Mouse (Mus musculus) hindbrain, embryonic 13.5 days (tissue): ENCODE measurements around the gene Try10. TPM values are rescaled to one million over a fixed set of nuclear protein-coding genes. Genes with fewer than 3 reads are reported as not detected.
"Not testable (repeated sequence)": the region's sequence is repeated elsewhere in the genome, so short reads cannot be mapped to it uniquely, and the experiment has no call there.

Experiments used
- ATAC-seq: fragments of 200-750 bp; cut with Nextera tagmentation; 2 replicates; pipeline ENCODE4 v1.8.0; 2017; ENCODE audit warnings: moderate TSS enrichment; ENCODE audit not compliant: low FRiP score
- H3K27ac ChIP-seq: fragments of 300-500 bp; sonication (generic); 2 replicates; pipeline ENCODE4 v1.5.1; 2015; ENCODE audit warnings: inconsistent platforms, mild to moderate bottlenecking, moderate library complexity
- H3K27me3 ChIP-seq: fragments of 300-500 bp; sonication (generic); 2 replicates; pipeline ENCODE4 v1.6.1; 2015; ENCODE audit warnings: mild to moderate bottlenecking, inconsistent platforms
- H3K36me3 ChIP-seq: fragments of 300-500 bp; sonication (generic); 2 replicates; pipeline ENCODE4 v1.6.1; 2015; ENCODE audit warnings: mild to moderate bottlenecking, inconsistent platforms
- H3K4me1 ChIP-seq: fragments of 300-500 bp; sonication (generic); replicated peaks from 2 replicates; pipeline ENCODE4 v1.6.1; 2015; ENCODE audit warnings: inconsistent platforms
- H3K4me2 ChIP-seq: fragments of 300-500 bp; sonication (generic); 2 replicates; pipeline ENCODE4 v1.6.1; 2015; ENCODE audit warnings: inconsistent platforms, mild to moderate bottlenecking, moderate library complexity
- H3K4me3 ChIP-seq: fragments of 300-500 bp; sonication (generic); 2 replicates; pipeline ENCODE4 v1.5.1; 2015; ENCODE audit warnings: mild to moderate bottlenecking, inconsistent platforms
- H3K9ac ChIP-seq: fragments of 300-500 bp; sonication (generic); 2 replicates; pipeline ENCODE4 v1.6.1; 2015; ENCODE audit warnings: mild to moderate bottlenecking, inconsistent platforms
- H3K9me3 ChIP-seq: fragments of 300-500 bp; sonication (generic); 2 replicates; pipeline ENCODE4 v1.6.1; 2016; ENCODE audit warnings: inconsistent platforms
- WGBS: fragments of 180-500 bp; shearing (Covaris S2); methylation state at CpG from one replicate; pipeline ENCODE4 v1.1.7; 2015; 5-methylcytosine and 5-hydroxymethylcytosine counted together
- polyA plus RNA-seq: library from polyadenylated mRNA; unstranded; fragments of >200 nt; fragmentation: Nextera tagmentation; extraction: Ambion mirVana; gene quantifications from 2 replicates; pipeline ENCODE4 v1.2.1, GENCODE M21; 2015

The Try10 gene
- polyA plus RNA-seq = not detected in 2 replicates

DNA sequence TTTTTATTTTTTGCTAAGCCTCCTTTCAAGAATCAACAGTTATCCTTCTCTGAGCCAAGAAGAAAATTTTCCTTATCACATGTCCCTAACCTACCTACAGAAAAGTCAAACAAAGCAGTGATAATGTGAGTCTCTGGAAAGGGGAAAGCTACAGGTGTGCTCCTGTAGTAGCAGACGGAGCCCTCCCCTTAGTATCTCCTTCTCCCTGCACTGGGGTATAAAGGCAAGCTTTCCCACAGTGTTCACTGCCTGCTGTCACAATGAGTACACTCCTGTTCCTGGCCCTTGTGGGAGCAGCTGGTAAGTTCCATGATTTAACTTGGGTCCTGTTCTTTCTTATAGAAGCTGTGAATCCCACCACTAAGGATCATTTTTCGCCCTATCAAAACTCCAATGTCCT lies at the start of gene Try10:
TSS of gene Try10 (plus strand) at position 174 of the 400 bp plus-strand sequence.
- Histone ChIP-seq H3K27me3 (no peaks in the 10 kb centered on the region), H3K27ac (no peak within 1 kb of the TSS), H3K9ac (no peak within 1 kb of the TSS), H3K4me2 (no peak within 1 kb of the TSS), H3K4me3 (no peak within 1 kb of the TSS), H3K9me3 (no peaks in the 10 kb centered on the region), H3K36me3 (no peaks in the 10 kb centered on the region), H3K4me1 (no peaks in the 10 kb centered on the region)
- ATAC-seq = no peak
- 92% methylated on average over 2 of the region's 2 CpGs for WGBS

DNA sequence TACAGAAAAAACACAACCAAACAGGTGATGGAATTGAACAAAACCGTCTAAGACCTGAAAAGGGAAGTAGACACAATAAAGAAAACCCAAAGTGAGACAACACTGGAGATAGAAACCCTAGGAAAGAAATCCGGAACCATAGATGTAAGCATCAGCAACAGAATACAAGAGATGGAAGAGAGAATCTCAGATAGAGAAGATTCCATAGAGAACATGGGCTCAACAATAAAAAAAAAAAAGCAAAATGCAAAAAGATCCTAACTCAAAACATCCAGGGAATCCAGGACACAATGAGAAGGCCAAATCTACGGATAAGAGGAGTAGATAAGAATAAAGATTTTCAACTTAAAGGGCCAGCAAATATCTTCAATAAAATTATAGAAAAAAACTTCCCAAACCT lies 37.2 kb upstream of the Try10 start, which contains the start of gene Try5:
TSS of gene Try5 (minus strand) at position 101 of the 400 bp plus-strand sequence.
- H3K4me2 ChIP-seq, H3K9ac ChIP-seq, ATAC-seq, H3K36me3 ChIP-seq, H3K4me3 ChIP-seq, H3K27ac ChIP-seq, H3K9me3 ChIP-seq, H3K27me3 ChIP-seq, H3K4me1 ChIP-seq: not testable (repeated sequence)
- 77% methylated on average over 3 of the region's 3 CpGs for WGBS

DNA sequence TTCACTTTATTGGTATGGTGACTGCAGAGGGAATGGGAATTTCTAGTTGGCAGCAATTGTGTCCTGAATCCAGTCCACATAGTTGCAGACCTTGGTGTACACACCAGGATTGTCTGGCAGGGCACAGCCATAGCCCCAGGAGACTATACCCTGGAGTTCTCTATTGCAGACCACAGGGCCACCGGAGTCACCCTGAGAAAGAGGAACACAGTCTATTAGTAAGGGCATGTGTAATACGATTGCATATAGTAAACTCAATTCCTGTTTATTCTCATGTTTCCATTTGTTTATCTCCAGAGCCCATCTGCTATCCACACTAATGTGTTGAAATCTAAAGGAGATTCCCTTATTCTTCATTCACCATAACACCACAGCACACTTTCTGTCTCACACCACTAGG lies 19.9 kb downstream of the Try10 start:
- H3K36me3 ChIP-seq, H3K27ac ChIP-seq, H3K4me1 ChIP-seq, H3K4me3 ChIP-seq, H3K4me2 ChIP-seq, H3K9ac ChIP-seq, ATAC-seq, H3K27me3 ChIP-seq, H3K9me3 ChIP-seq: not testable (repeated sequence)
- 100% methylated on average over 1 of the region's 2 CpGs for WGBS

DNA sequence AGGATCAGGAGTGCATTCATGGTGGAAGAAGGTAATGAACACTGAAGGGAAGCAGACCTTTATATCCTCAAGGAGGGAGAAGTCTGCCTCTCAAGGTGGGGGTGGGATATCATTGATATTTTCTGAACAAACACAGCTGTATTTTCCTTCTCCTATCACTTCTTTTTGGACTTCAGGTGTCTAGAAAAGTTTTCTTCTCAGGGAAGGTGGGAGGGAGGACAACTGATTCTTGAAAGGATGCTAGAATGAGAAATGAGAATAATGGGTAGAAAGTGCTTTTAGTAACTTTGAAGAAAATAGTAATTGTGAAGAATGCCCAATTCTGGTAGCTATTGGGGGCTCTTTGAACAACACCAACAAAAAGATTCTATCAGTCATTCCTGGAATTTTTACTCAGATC lies 23.7 kb downstream of the Try10 start, which contains the start of gene Prss3:
TSS of gene Prss3 (minus strand) at position 101 of the 400 bp plus-strand sequence.
- H3K9me3 ChIP-seq, H3K36me3 ChIP-seq, H3K27me3 ChIP-seq, H3K27ac ChIP-seq, H3K4me1 ChIP-seq, H3K9ac ChIP-seq, ATAC-seq, H3K4me2 ChIP-seq, H3K4me3 ChIP-seq: not testable (repeated sequence)

DNA sequence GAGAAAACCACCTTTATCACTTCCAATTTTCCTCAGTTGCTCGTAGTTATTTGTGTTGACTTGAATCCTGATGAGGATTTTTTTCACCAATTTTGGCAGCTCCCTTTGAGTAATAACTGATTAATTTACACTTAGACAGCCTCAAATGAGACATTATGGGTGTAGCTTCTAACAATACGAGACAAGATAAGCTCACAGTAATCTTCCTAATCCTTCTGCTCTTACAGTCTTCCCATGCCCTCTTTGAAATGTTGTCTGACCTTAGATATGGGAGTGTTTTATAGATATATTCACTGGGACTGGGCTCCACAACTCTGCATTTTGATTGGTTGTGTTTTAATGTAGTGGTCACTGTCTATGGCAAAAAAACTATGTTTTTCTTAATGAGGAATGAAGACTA lies 32.9 kb downstream of the Try10 start:
- H3K27me3 ChIP-seq = no peaks in the 10 kb centered on the region
- WGBS = 83% methylated on average over 2 of the region's 2 CpGs
- no peaks in the 10 kb centered on the region for H3K9me3 ChIP-seq
- H3K27ac ChIP-seq = no peak overlapping the region
- no peaks in the 10 kb centered on the region for H3K4me1 ChIP-seq
- no peak overlapping the region for H3K4me3 ChIP-seq
- no peaks in the 10 kb centered on the region for H3K36me3 ChIP-seq
- H3K9ac ChIP-seq = no peak overlapping the region
- no peak overlapping the region for H3K4me2 ChIP-seq
- no peak for ATAC-seq

DNA sequence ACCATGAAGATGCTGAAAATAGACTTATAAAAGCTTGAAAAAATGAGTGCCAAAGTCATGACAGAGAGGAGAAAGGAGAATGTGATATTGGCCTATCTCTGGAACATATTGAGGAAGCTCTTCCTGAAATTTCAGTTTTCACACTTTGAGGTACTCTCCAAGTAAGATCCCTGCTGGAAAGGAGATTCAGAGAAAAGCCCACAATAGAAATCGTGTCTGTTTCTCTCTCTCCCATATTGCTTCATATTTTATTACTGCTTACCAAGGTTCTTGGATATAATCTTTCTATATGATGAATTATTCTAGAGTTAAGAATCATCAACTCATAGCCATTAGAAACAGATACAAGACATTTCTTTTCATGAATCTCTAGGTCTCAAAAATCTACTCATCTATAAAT lies 37.7 kb downstream of the Try10 start:
- H3K4me2 ChIP-seq, ATAC-seq, H3K27ac ChIP-seq, H3K27me3 ChIP-seq, H3K9me3 ChIP-seq, H3K4me3 ChIP-seq, H3K4me1 ChIP-seq, H3K9ac ChIP-seq, H3K36me3 ChIP-seq: not testable (repeated sequence)
- 73% methylated on average over 1 of the region's 1 CpGs for WGBS

DNA sequence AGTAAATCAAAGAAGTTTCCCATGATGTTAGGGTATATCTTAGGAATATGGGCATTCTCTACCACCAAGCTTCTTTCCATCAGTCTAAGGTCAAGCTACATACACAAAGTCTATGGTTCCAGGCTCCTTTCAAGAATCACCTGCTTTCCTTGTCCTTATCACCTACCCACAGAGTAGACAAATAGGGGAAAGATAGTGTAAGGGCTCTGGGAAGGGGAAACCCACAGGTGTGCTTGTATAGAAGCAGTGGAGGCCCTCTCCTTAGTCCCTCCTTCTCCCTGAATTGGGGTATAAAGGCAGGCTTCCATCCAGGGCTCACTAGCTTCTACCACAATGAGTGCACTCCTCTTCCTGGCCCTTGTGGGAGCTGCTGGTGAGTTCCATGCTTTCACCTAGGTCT lies 38.2 kb downstream of the Try10 start, which contains the start of gene Gm5771:
TSS of gene Gm5771 (plus strand) at position 301 of the 400 bp plus-strand sequence.
- H3K4me2 ChIP-seq, H3K4me3 ChIP-seq, H3K36me3 ChIP-seq, H3K4me1 ChIP-seq, ATAC-seq, H3K9me3 ChIP-seq, H3K27ac ChIP-seq, H3K27me3 ChIP-seq, H3K9ac ChIP-seq: not testable (repeated sequence)

Other genes with a start within 250 kb of the Try10 start
- gene Try4, start 51.8 kb upstream of the Try10 start, polyA plus RNA-seq = not detected in 2 replicates
- gene Try5, start 37.3 kb upstream of the Try10 start, polyA plus RNA-seq = 0.50 and 0.51 TPM in 2 replicates
- gene Prss3, start 23.6 kb downstream of the Try10 start, polyA plus RNA-seq = 0.31 TPM in 1 of 2 replicates, not detected in the other
- gene Gm5771, start 38.3 kb downstream of the Try10 start, polyA plus RNA-seq = not detected in 2 replicates
- 0.19 TPM in 1 of 2 replicates, not detected in the other for gene Gm10334, start 92.0 kb downstream of the Try10 start, polyA plus RNA-seq
- gene Prss1, start 104.8 kb downstream of the Try10 start, polyA plus RNA-seq = not detected in 2 replicates
- not detected in 2 replicates for gene Prss2, start 167.7 kb downstream of the Try10 start, polyA plus RNA-seq